ENCODE assay signal across 8 mouse cellular contexts in genomic region chr11:31672170-31672563, GRCm38 (mm10). TPM values are rescaled to one million over a fixed set of nuclear protein-coding genes. Genes with fewer than 3 reads are reported as not detected.
DNase-seq lines count a peak whose midpoint lies in the region; ATAC-seq and TF ChIP-seq lines count a peak whose summit lies in the region.

No protein-coding gene starts in this region.

- H3K36me3 ChIP-seq in heart, embryonic 11.5 days (ENCODE audit: control insufficient read depth, insufficient read depth, low read length): peaks cover 7% of the 10 kb centered on the region
- peaks cover 31% of the 10 kb centered on the region for H3K36me3 ChIP-seq in E14TG2a.4 (ENCODE audit: insufficient read depth, low read length)
- H3K36me3 ChIP-seq in forebrain, embryonic 15.5 days: peaks cover 19% of the 10 kb centered on the region
- peaks cover 15% of the 10 kb centered on the region for H3K36me3 ChIP-seq in liver, embryonic 15.5 days (replicated peaks)

- no peak for DNase-seq in heart, adult 11 months
- no peak for DNase-seq in B cell, adult 2 months
- DNase-seq in cerebellum, postnatal 36 days: no peak

- no peak for ATAC-seq in heart, embryonic 11.5 days (replicated peaks; ENCODE audit: insufficient number of reproducible peaks, low FRiP score, low TSS enrichment)
- ATAC-seq in forebrain, embryonic 15.5 days (replicated peaks): peak; percentile 69
- ATAC-seq in liver, embryonic 15.5 days (ENCODE audit: insufficient read depth): no peak
- ATAC-seq in cerebellum, adult (ENCODE audit: insufficient number of reproducible peaks, low FRiP score, low TSS enrichment): no peak

- peak overlapping the region; percentile 95 for H3K9ac ChIP-seq in heart, embryonic 11.5 days (ENCODE audit: low read depth, low read length)
- peak overlapping the region; percentile 96 for H3K9ac ChIP-seq in forebrain, embryonic 15.5 days (replicated peaks)
- peak overlapping the region; percentile 79 for H3K9ac ChIP-seq in liver, embryonic 15.5 days

- peak overlapping the region; percentile 86 for H3K4me3 ChIP-seq in heart, embryonic 11.5 days (ENCODE audit: low read depth, low read length)
- peak overlapping the region; percentile 95 for H3K4me3 ChIP-seq in E14TG2a.4 (replicated peaks; ENCODE audit: low read length)
- H3K4me3 ChIP-seq in forebrain, embryonic 15.5 days: peak overlapping the region; percentile 96
- peak overlapping the region; percentile 77 for H3K4me3 ChIP-seq in liver, embryonic 15.5 days (replicated peaks)

- no peak overlapping the region for H3K27ac ChIP-seq in heart, embryonic 11.5 days (ENCODE audit: low read depth, low read length)
- H3K27ac ChIP-seq in forebrain, embryonic 15.5 days (replicated peaks): peak overlapping the region; percentile 63
- H3K27ac ChIP-seq in liver, embryonic 15.5 days (replicated peaks): no peak overlapping the region

- H3K4me2 ChIP-seq in heart, embryonic 11.5 days: peak overlapping the region; percentile 76
- H3K4me2 ChIP-seq in forebrain, embryonic 15.5 days (replicated peaks): peak overlapping the region; percentile 50
- peak overlapping the region; percentile 73 for H3K4me2 ChIP-seq in liver, embryonic 15.5 days

- no peak for TF ChIP-seq CTCF in E14TG2a.4 (conservative IDR thresholded peaks at IDR 0.05; ENCODE audit: low read length)

- H3K4me1 ChIP-seq in heart, embryonic 11.5 days (ENCODE audit: control insufficient read depth, insufficient read depth, low read length): no peaks in the 10 kb centered on the region
- peaks cover 19% of the 10 kb centered on the region for H3K4me1 ChIP-seq in E14TG2a.4 (replicated peaks; ENCODE audit: low read depth, low read length)
- H3K4me1 ChIP-seq in forebrain, embryonic 15.5 days: peaks cover 21% of the 10 kb centered on the region
- H3K4me1 ChIP-seq in liver, embryonic 15.5 days (replicated peaks): peaks cover 31% of the 10 kb centered on the region

- H3K27me3 ChIP-seq in heart, embryonic 11.5 days (ENCODE audit: control insufficient read depth, insufficient read depth, low read length): no peaks in the 10 kb centered on the region
- no peaks in the 10 kb centered on the region for H3K27me3 ChIP-seq in E14TG2a.4 (ENCODE audit: insufficient read depth, low read length)
- no peaks in the 10 kb centered on the region for H3K27me3 ChIP-seq in forebrain, embryonic 15.5 days
- H3K27me3 ChIP-seq in liver, embryonic 15.5 days: no peaks in the 10 kb centered on the region

- 12% methylated on average over 9 of the region's 9 CpGs for WGBS in heart, embryonic 11.5 days (ENCODE audit: insufficient replicate concordance)
- WGBS in forebrain, embryonic 15.5 days: 10% methylated on average over 9 of the region's 9 CpGs
- 14% methylated on average over 9 of the region's 9 CpGs for WGBS in liver, embryonic 15.5 days (ENCODE audit: insufficient replicate concordance)

- H3K9me3 ChIP-seq in heart, embryonic 11.5 days (replicated peaks; ENCODE audit: control insufficient read depth, low read length): no peaks in the 10 kb centered on the region
- H3K9me3 ChIP-seq in E14TG2a.4 (ENCODE audit: low read length): peaks cover 3% of the 10 kb centered on the region; the same call in 1 of the 2 replicates
- H3K9me3 ChIP-seq in forebrain, embryonic 15.5 days: no peaks in the 10 kb centered on the region
- no peaks in the 10 kb centered on the region for H3K9me3 ChIP-seq in liver, embryonic 15.5 days (replicated peaks)

RNA-seq across cellular contexts. Expression of gene Bod1, which starts 0.5 kb away (rescaled TPM):
- 62.0 and 68.7 TPM in 2 replicates for polyA plus RNA-seq in heart, embryonic 11.5 days (2014; fragmentation: Nextera tagmentation; extraction: Ambion mirVana)
- polyA plus RNA-seq in forebrain, embryonic 15.5 days (2015; fragmentation: Nextera tagmentation; extraction: Ambion mirVana): 156 and 163 TPM in 2 replicates
- polyA plus RNA-seq in liver, embryonic 15.5 days (2015; fragmentation: Nextera tagmentation; extraction: Ambion mirVana): 11.8 and 13.1 TPM in 2 replicates
